Mouse (Mus musculus) E14TG2a.4 (cell line): ENCODE measurements at regions not wholly inside any gene's neighbourhood (a gene's known extent, or its start where the extent isn't known, plus 50 kb on each side); places are given as distances from the start of the nearest gene placed in this dataset.

Source experiments
- CTCF ChIP-seq: conservative IDR thresholded peaks from 2 replicates; pipeline ENCODE4 v1.5.1; 2014; ENCODE audit warnings: low read length
- NANOG ChIP-seq: IDR thresholded peaks from 2 replicates; pipeline ENCODE4 v1.6.1; 2014; ENCODE audit warnings: borderline replicate concordance, low read length, mixed read lengths
- POU5F1 ChIP-seq: IDR thresholded peaks from 2 replicates; pipeline ENCODE4 v1.6.1; 2014; ENCODE audit warnings: low read length, borderline replicate concordance

DNA sequence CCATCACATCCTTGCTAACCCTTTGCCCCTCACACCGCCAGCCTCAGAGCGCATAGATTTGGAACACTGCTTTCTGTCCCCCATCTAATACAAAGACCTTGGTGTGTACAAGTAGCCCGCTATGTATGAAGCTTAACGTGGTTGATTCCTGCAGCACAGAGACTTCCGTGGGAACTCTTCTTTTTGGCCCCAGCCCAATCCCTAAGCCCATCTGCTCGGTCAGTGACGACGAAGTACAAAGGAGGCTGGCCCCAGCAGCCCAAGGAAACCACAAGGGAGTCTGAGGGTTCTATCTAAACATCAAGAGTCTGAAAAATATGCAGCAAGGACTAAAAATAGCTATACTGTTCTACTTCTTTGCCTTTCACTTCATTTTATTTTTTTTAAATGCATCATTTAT, 126.9 kb downstream of the Fam124b start:
- TF ChIP-seq CTCF (no peak), POU5F1 (no peak), NANOG (no peak)
